Mouse (Mus musculus) limb, embryonic 14.5 days (tissue): ENCODE data around the gene Lrrc42. TPM values are rescaled to one million over a fixed set of nuclear protein-coding genes. Genes with fewer than 3 reads are reported as not detected.

ENCODE experiments used
- ATAC-seq: fragments of 200-750 bp; cut with Nextera tagmentation; 2 replicates; pipeline ENCODE4 v1.8.0; 2017; ENCODE audit warnings: low read depth, moderate number of reproducible peaks, moderate TSS enrichment; ENCODE audit not compliant: low FRiP score
- DNase-seq: peaks from one replicate; pipeline ENCODE4 v3.0.0-alpha.2; 2015; ENCODE audit warnings: low spot score
- H3K27ac ChIP-seq: fragments of 300-500 bp; sonication (generic); replicated peaks from 2 replicates; pipeline ENCODE4 v1.5.1; 2014; ENCODE audit warnings: low read depth, mild to moderate bottlenecking, low read length, moderate library complexity, mixed read lengths
- H3K27me3 ChIP-seq: fragments of 300-500 bp; sonication (generic); 2 replicates; pipeline ENCODE4 v1.6.1; 2014; ENCODE audit warnings: low read length, mixed read lengths; ENCODE audit not compliant: control insufficient read depth, insufficient read depth
- H3K36me3 ChIP-seq: fragments of 300-500 bp; sonication (generic); 2 replicates; pipeline ENCODE4 v1.6.1; 2014; ENCODE audit warnings: mild to moderate bottlenecking, low read length, moderate library complexity, mixed read lengths; ENCODE audit not compliant: control insufficient read depth, insufficient read depth
- H3K4me1 ChIP-seq: fragments of 300-500 bp; sonication (generic); 2 replicates; pipeline ENCODE4 v1.6.1; 2014; ENCODE audit warnings: antibody characterized with exemption, low read length, mixed read lengths; ENCODE audit not compliant: control insufficient read depth, insufficient read depth
- H3K4me2 ChIP-seq: fragments of 300-500 bp; sonication (generic); replicated peaks from 2 replicates; pipeline ENCODE4 v1.6.1; 2014; ENCODE audit warnings: low read depth, mild to moderate bottlenecking, low read length, moderate library complexity; ENCODE audit not compliant: severe bottlenecking
- H3K4me3 ChIP-seq: fragments of 300-500 bp; sonication (generic); replicated peaks from 2 replicates; pipeline ENCODE4 v1.5.1; 2014; ENCODE audit warnings: low read length
- H3K9ac ChIP-seq: fragments of 300-500 bp; sonication (generic); 2 replicates; pipeline ENCODE4 v1.6.1; 2014; ENCODE audit warnings: mild to moderate bottlenecking, low read depth, low read length, moderate library complexity; ENCODE audit not compliant: severe bottlenecking
- H3K9me3 ChIP-seq: fragments of 300-500 bp; sonication (generic); 2 replicates; pipeline ENCODE4 v1.6.1; 2016; ENCODE audit warnings: low read length; ENCODE audit not compliant: control insufficient read depth
- POLR2A ChIP-seq: fragments of 200-500 bp; IDR thresholded peaks from 2 replicates; pipeline ENCODE4 v1.8.0; 2012; ENCODE audit warnings: inconsistent platforms, mild to moderate bottlenecking, moderate library complexity, borderline replicate concordance; ENCODE audit not compliant: insufficient read depth, insufficient read length; ENCODE audit errors: extremely low read depth
- WGBS: fragments of 180-500 bp; shearing (Covaris S2); extraction: QIAGEN DNeasy Blood & Tissue Kit; methylation state at CpG from one replicate; pipeline ENCODE4 v1.1.7; 2014; 5-methylcytosine and 5-hydroxymethylcytosine counted together
- polyA plus RNA-seq, 2 experiments: library from polyadenylated mRNA; depleted of rRNA in 1 of 2; stranded (reverse) in 1 of 2; unstranded in 1 of 2; fragments of >200 nt; fragmentation: Nextera tagmentation in 1 of 2; extraction: Ambion mirVana in 1 of 2; gene quantifications; 2 replicates each; pipeline versions ENCODE4 v1.2.1 to v1.2.3; 2012 to 2014

Lrrc42 gene
- polyA plus RNA-seq, 2 experiments: 52.2 to 82.4 TPM

GRCm38 (mm10) chr4:107260001-107260400 is 6.7 kb upstream of the Lrrc42 start:
- Histone ChIP-seq H3K27me3 (no peaks in the 10 kb centered on the region), H3K9me3 (no peaks in the 10 kb centered on the region), H3K27ac (no peak overlapping the region), H3K4me3 (no peak overlapping the region), H3K4me2 (no peak overlapping the region), H3K4me1 (no peaks in the 10 kb centered on the region), H3K9ac (no peak overlapping the region), H3K36me3 (no peaks in the 10 kb centered on the region; the same call in 1 of the 2 replicates)
- WGBS: 39% methylated on average over 4 of the region's 4 CpGs
- DNase-seq (no peak), ATAC-seq (no peak)
- no peak for TF ChIP-seq POLR2A

- Histone ChIP-seq H3K9me3 (no peaks in the 10 kb centered on the region), H3K36me3 (no peaks in the 10 kb centered on the region), H3K4me2 (peak overlapping the region; percentile 72), H3K9ac (peak overlapping the region; percentile 91), H3K4me1 (peaks cover 13% of the 10 kb centered on the region; the same call in 1 of the 2 replicates), H3K27ac (peak overlapping the region; percentile 82; the same call in 1 of the 2 replicates), H3K4me3 (peak overlapping the region; percentile 90), H3K27me3 (no peaks in the 10 kb centered on the region)
- TF ChIP-seq POLR2A: no peak
- 5% methylated on average over 3 of the region's 3 CpGs for WGBS
- no peak for DNase-seq
- no peak for ATAC-seq
These were observed 1.1 kb upstream of the Lrrc42 start for GRCm38 (mm10) chr4:107254414-107254813.

- TF ChIP-seq POLR2A: no peak
- peak overlapping the region; percentile 67 for H3K4me2 ChIP-seq
- no peaks in the 10 kb centered on the region for H3K9me3 ChIP-seq
- peak overlapping the region; percentile 71; the same call in 1 of the 2 replicates for H3K27ac ChIP-seq
- under 1% methylated on average over 11 of the region's 11 CpGs for WGBS
- H3K27me3 ChIP-seq: no peaks in the 10 kb centered on the region
- H3K4me3 ChIP-seq: peak overlapping the region; percentile 90
- DNase-seq (no peak), ATAC-seq (no peak)
- H3K4me1 ChIP-seq: peaks cover 13% of the 10 kb centered on the region; the same call in 1 of the 2 replicates
- H3K9ac ChIP-seq: peak overlapping the region; percentile 91
- 0 out of 2 replicates have a peak, but pooled peaks cover under 1% of the 10 kb centered on the region for H3K36me3 ChIP-seq
These were observed 810 bp downstream of the Lrrc42 start for GRCm38 (mm10) chr4:107252522-107252921.

GRCm38 (mm10) chr4:107250494-107250893 is 2.8 kb downstream of the Lrrc42 start:
- DNase-seq (peak; percentile 75), ATAC-seq (no peak)
- 28% methylated on average over 4 of the region's 4 CpGs for WGBS
- no peak overlapping the region for H3K9ac ChIP-seq
- no peak overlapping the region for H3K4me2 ChIP-seq
- H3K9me3 ChIP-seq: no peaks in the 10 kb centered on the region
- H3K36me3 ChIP-seq: peaks cover 9% of the 10 kb centered on the region; the same call in 1 of the 2 replicates
- no peak overlapping the region for H3K4me3 ChIP-seq
- H3K27me3 ChIP-seq: no peaks in the 10 kb centered on the region
- peaks cover 19% of the 10 kb centered on the region for H3K4me1 ChIP-seq
- TF ChIP-seq POLR2A: no peak
- H3K27ac ChIP-seq: no peak overlapping the region

GRCm38 (mm10) chr4:107249471-107249870 is 3.9 kb downstream of the Lrrc42 start:
- DNase-seq (no peak), ATAC-seq (no peak)
- H3K4me2 ChIP-seq: no peak overlapping the region
- no peak overlapping the region for H3K27ac ChIP-seq
- no peak for TF ChIP-seq POLR2A
- H3K27me3 ChIP-seq: no peaks in the 10 kb centered on the region
- H3K4me3 ChIP-seq: no peak overlapping the region
- H3K36me3 ChIP-seq: peaks cover 18% of the 10 kb centered on the region
- H3K9ac ChIP-seq: no peak overlapping the region
- H3K9me3 ChIP-seq: no peaks in the 10 kb centered on the region
- H3K4me1 ChIP-seq: peaks cover 22% of the 10 kb centered on the region
- 56% methylated on average over 2 of the region's 2 CpGs for WGBS
